Mouse (Mus musculus) forebrain, embryonic 10.5 days (tissue): ENCODE data around the gene Egln1. TPM values are rescaled to one million over a fixed set of nuclear protein-coding genes. Genes with fewer than 3 reads are reported as not detected.

ENCODE experiments used
- DNase-seq: peaks from one replicate; pipeline ENCODE4 v3.0.0-alpha.2; 2017; ENCODE audit warnings: low spot score; ENCODE audit errors: extremely low spot score
- H3K27ac ChIP-seq: fragments of 300-500 bp; sonication (generic); 2 replicates; pipeline ENCODE4 v1.5.1; 2016; ENCODE audit warnings: mild to moderate bottlenecking
- H3K27me3 ChIP-seq: fragments of 300-500 bp; sonication (generic); 2 replicates; pipeline ENCODE4 v1.6.1; 2016; ENCODE audit warnings: mild to moderate bottlenecking; ENCODE audit not compliant: poor library complexity, severe bottlenecking
- H3K36me3 ChIP-seq: fragments of 300-500 bp; sonication (generic); replicated peaks from 2 replicates; pipeline ENCODE4 v1.6.1; 2016; ENCODE audit warnings: mild to moderate bottlenecking, moderate library complexity
- H3K4me1 ChIP-seq: fragments of 300-500 bp; sonication (generic); 2 replicates; pipeline ENCODE4 v1.6.1; 2016
- H3K4me3 ChIP-seq: fragments of 300-500 bp; sonication (generic); 2 replicates; pipeline ENCODE4 v1.5.1; 2016; ENCODE audit warnings: mild to moderate bottlenecking, moderate library complexity
- H3K9me3 ChIP-seq: fragments of 300-500 bp; sonication (generic); 2 replicates; pipeline ENCODE4 v1.6.1; 2016; ENCODE audit warnings: mild to moderate bottlenecking, moderate library complexity
- WGBS: fragments of 180-500 bp; shearing (Covaris S2); methylation state at CpG from one replicate; pipeline ENCODE4 v1.1.7; 2016; 5-methylcytosine and 5-hydroxymethylcytosine counted together
- polyA plus RNA-seq: library from polyadenylated mRNA; unstranded; fragments of >200 nt; fragmentation: Nextera tagmentation; extraction: Ambion mirVana; gene quantifications from 2 replicates; pipeline ENCODE4 v1.2.1, GENCODE M21; 2016

Gene Egln1
- polyA plus RNA-seq, 1 experiment from 2014 or later = 12.8 TPM

DNA sequence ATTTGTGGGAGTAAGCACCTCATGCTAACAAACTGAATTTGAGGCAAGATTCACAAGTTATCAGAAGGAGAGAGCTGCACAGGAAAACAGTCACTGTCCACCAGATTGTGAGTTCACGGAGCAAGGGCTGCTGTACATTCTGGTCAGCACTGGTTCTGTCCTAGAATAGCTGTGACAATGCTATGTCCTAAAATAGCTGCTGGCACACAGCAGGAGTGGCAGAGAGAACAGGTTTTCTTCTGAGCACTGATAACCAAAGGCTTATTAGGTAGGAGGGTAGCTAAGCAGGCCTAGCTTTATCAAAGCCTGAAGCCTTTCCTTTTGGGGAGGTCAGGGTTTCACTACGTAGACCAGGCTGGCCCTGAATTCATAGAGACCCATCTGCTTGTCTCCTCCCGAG, 88.9 kb downstream of the Egln1 start:
- Histone ChIP-seq H3K27me3 (no peaks in the 10 kb centered on the region), H3K27ac (no peak overlapping the region), H3K9me3 (peaks cover 16% of the 10 kb centered on the region), H3K4me1 (peaks cover 21% of the 10 kb centered on the region), H3K4me3 (no peak overlapping the region), H3K36me3 (peaks cover 66% of the 10 kb centered on the region)
- DNase-seq = no peak
- WGBS = 95% methylated on average over 3 of the region's 3 CpGs

GRCm38 (mm10) chr8:124859466-124859865, 89.7 kb downstream of the Egln1 start:
- no peak overlapping the region for H3K27ac ChIP-seq
- peaks cover 19% of the 10 kb centered on the region for H3K4me1 ChIP-seq
- H3K4me3 ChIP-seq = no peak overlapping the region
- H3K27me3 ChIP-seq = no peaks in the 10 kb centered on the region
- peaks cover 70% of the 10 kb centered on the region for H3K36me3 ChIP-seq
- H3K9me3 ChIP-seq = peaks cover 21% of the 10 kb centered on the region
- DNase-seq = no peak

Other genes with a start within 250 kb of the Egln1 start
- 50.1 and 51.8 TPM in 2 replicates for gene Ttc13, start 227.3 kb downstream of the Egln1 start, polyA plus RNA-seq
- 32.6 and 40.3 TPM in 2 replicates for gene Arv1, start 227.2 kb downstream of the Egln1 start, polyA plus RNA-seq
- gene Fam89a, start 197.5 kb downstream of the Egln1 start, polyA plus RNA-seq = 1.8 and 2.3 TPM in 2 replicates
- 0.18 and 0.35 TPM in 2 replicates for gene Trim67, start 156.2 kb downstream of the Egln1 start, polyA plus RNA-seq
- gene Gnpat, start 86.3 kb downstream of the Egln1 start, polyA plus RNA-seq = 156 and 157 TPM in 2 replicates
- 81.0 and 83.7 TPM in 2 replicates for gene 2810004N23Rik, start 86.2 kb downstream of the Egln1 start, polyA plus RNA-seq
- gene Exoc8, start 51.6 kb downstream of the Egln1 start, polyA plus RNA-seq = 8.3 and 8.5 TPM in 2 replicates
- 8.8 and 10.0 TPM in 2 replicates for gene Sprtn, start 51.4 kb downstream of the Egln1 start, polyA plus RNA-seq
- gene Tsnax, start 63.7 kb upstream of the Egln1 start, polyA plus RNA-seq = 125 and 133 TPM in 2 replicates
- gene Disc1, start 104.9 kb upstream of the Egln1 start, polyA plus RNA-seq = 1.3 and 1.4 TPM in 2 replicates